ENCODE assay signal across 25 mouse cellular contexts in genomic region chr7:130978545-130978944, GRCm38 (mm10). TPM values are rescaled to one million over a fixed set of nuclear protein-coding genes. Genes with fewer than 3 reads are reported as not detected.
A peak's percentile ranks its signal among the peaks of the same experiment; 100 is the strongest.
DNase-seq lines count a peak whose midpoint lies in the region; ATAC-seq and TF ChIP-seq lines count a peak whose summit lies in the region.
"Had no signal": no experiment of that assay in that cellular context is flagged by ENCODE, and none has a peak within 500 bp of the region (broad histone marks: within the 10 kb centered on the region; RNA-seq: fewer than 3 reads in every experiment).

No protein-coding gene starts in this region.

- H3K4me1 ChIP-seq in forebrain, embryonic 15.5 days = peaks cover 38% of the 10 kb centered on the region
- H3K4me1 ChIP-seq in forebrain, embryonic 11.5 days (replicated peaks; ENCODE audit: control insufficient read depth, insufficient read depth, low read length) = 0 out of 2 replicates have a peak, but pooled peaks cover 2% of the 10 kb centered on the region
- peaks cover 47% of the 10 kb centered on the region for H3K4me1 ChIP-seq in heart, embryonic 12.5 days (replicated peaks)
- H3K4me1 ChIP-seq: megakaryocyte, embryonic 14.5 days had no signal

- no peaks in the 10 kb centered on the region for H3K9me3 ChIP-seq in forebrain, embryonic 15.5 days
- no peaks in the 10 kb centered on the region for H3K9me3 ChIP-seq in forebrain, embryonic 11.5 days (ENCODE audit: control insufficient read depth, low read length)
- H3K9me3 ChIP-seq in heart, embryonic 12.5 days (replicated peaks) = no peaks in the 10 kb centered on the region
- H3K9me3 ChIP-seq: embryonic facial prominence, embryonic 12.5 days; forebrain, embryonic 10.5 days; hindbrain, embryonic 13.5 days; limb, embryonic 12.5 days; lung, embryonic 15.5 days; midbrain, embryonic 13.5 days had no signal

- 69% methylated on average over 1 of the region's 1 CpGs for WGBS in forebrain, embryonic 15.5 days
- WGBS in forebrain, embryonic 11.5 days = 93% methylated on average over 1 of the region's 1 CpGs
- WGBS in heart, embryonic 12.5 days = 38% methylated on average over 1 of the region's 1 CpGs

- H3K27ac ChIP-seq in forebrain, embryonic 15.5 days (replicated peaks) = peak overlapping the region; percentile 15; the same call in 1 of the 2 replicates
- no peak overlapping the region for H3K27ac ChIP-seq in forebrain, embryonic 11.5 days (ENCODE audit: low read depth, low read length)
- peak overlapping the region; percentile 56; the same call in 1 of the 2 replicates for H3K27ac ChIP-seq in heart, embryonic 12.5 days (ENCODE audit: poor library complexity, severe bottlenecking)
- peak overlapping the region; percentile 39; the same call in 1 of the 2 replicates for H3K27ac ChIP-seq in layer of hippocampus, adult 2 months
- H3K27ac ChIP-seq: embryonic facial prominence, embryonic 12.5 days; hindbrain, embryonic 13.5 days; kidney, postnatal 0 days; limb, embryonic 12.5 days; midbrain, embryonic 13.5 days had no signal

- ATAC-seq in forebrain, embryonic 15.5 days (replicated peaks) = no peak
- no peak for ATAC-seq in forebrain, embryonic 11.5 days (replicated peaks; ENCODE audit: low FRiP score)
- no peak for ATAC-seq in heart, embryonic 12.5 days (ENCODE audit: insufficient number of reproducible peaks, low FRiP score)

- intact Hi-C loops in heart, postnatal 36 days (cut with DNase I) = loop anchor here (2.0 kb wide), 1 partner anchor 42 kb away; the partner anchor contains the start of gene Htra1

- no peaks in the 10 kb centered on the region for H3K36me3 ChIP-seq in forebrain, embryonic 15.5 days
- no peaks in the 10 kb centered on the region for H3K36me3 ChIP-seq in forebrain, embryonic 11.5 days (ENCODE audit: control insufficient read depth, insufficient read depth, low read length)
- H3K36me3 ChIP-seq in heart, embryonic 12.5 days = peaks cover 11% of the 10 kb centered on the region; the same call in 1 of the 2 replicates
- H3K36me3 ChIP-seq: embryonic facial prominence, embryonic 12.5 days; forebrain, embryonic 10.5 days; hindbrain, embryonic 13.5 days; limb, embryonic 12.5 days; lung, embryonic 15.5 days; midbrain, embryonic 13.5 days had no signal

- no peak for DNase-seq in forebrain, embryonic 11.5 days (ENCODE audit: low spot score)
- DNase-seq in heart, postnatal 36 days = no peak
- no peak for DNase-seq in layer of hippocampus, adult 2 months (ENCODE audit: low spot score in 2 of 2)
- DNase-seq in layer of hippocampus, postnatal 14 days (ENCODE audit: low spot score in 2 of 2) = no peak
- peak; percentile 30 for DNase-seq in NIH3T3 (ENCODE audit: low read depth)
- DNase-seq: embryo, embryonic 11 days; thymus, postnatal 4 days had no signal

- no peak for TF ChIP-seq CTCF in layer of hippocampus, adult 2 months (conservative IDR thresholded peaks at IDR 0.05)

- H3K4me2 ChIP-seq in forebrain, embryonic 15.5 days (replicated peaks) = no peak overlapping the region
- no peak overlapping the region for H3K4me2 ChIP-seq in forebrain, embryonic 11.5 days (ENCODE audit: low read depth, low read length, severe bottlenecking)
- no peak overlapping the region for H3K4me2 ChIP-seq in heart, embryonic 12.5 days
- H3K4me2 ChIP-seq: embryonic facial prominence, embryonic 12.5 days; hindbrain, embryonic 13.5 days; limb, embryonic 12.5 days; liver, embryonic 11.5 days; lung, embryonic 15.5 days; midbrain, embryonic 13.5 days had no signal

- no peak overlapping the region for H3K9ac ChIP-seq in forebrain, embryonic 15.5 days (replicated peaks)
- no peak overlapping the region for H3K9ac ChIP-seq in forebrain, embryonic 11.5 days (ENCODE audit: low read length)
- H3K9ac ChIP-seq in heart, embryonic 12.5 days = no peak overlapping the region
- H3K9ac ChIP-seq: embryonic facial prominence, embryonic 12.5 days; hindbrain, embryonic 13.5 days; limb, embryonic 12.5 days; lung, embryonic 15.5 days; midbrain, embryonic 13.5 days had no signal

- no peaks in the 10 kb centered on the region for H3K27me3 ChIP-seq in forebrain, embryonic 15.5 days
- H3K27me3 ChIP-seq in forebrain, embryonic 11.5 days (ENCODE audit: control insufficient read depth, insufficient read depth, low read length) = no peaks in the 10 kb centered on the region
- no peaks in the 10 kb centered on the region for H3K27me3 ChIP-seq in heart, embryonic 12.5 days (replicated peaks)
- H3K27me3 ChIP-seq: embryonic facial prominence, embryonic 12.5 days; hindbrain, embryonic 13.5 days; limb, embryonic 12.5 days; lung, embryonic 15.5 days; midbrain, embryonic 13.5 days had no signal

- no peak overlapping the region for H3K4me3 ChIP-seq in forebrain, embryonic 15.5 days
- no peak overlapping the region for H3K4me3 ChIP-seq in forebrain, embryonic 11.5 days (ENCODE audit: low read depth, low read length)
- no peak overlapping the region for H3K4me3 ChIP-seq in heart, embryonic 12.5 days
- H3K4me3 ChIP-seq in layer of hippocampus, adult 2 months = no peak overlapping the region
- H3K4me3 ChIP-seq: embryonic facial prominence, embryonic 12.5 days; forebrain, embryonic 10.5 days; hindbrain, embryonic 13.5 days; limb, embryonic 12.5 days; lung, embryonic 15.5 days; megakaryocyte, embryonic 14.5 days; midbrain, embryonic 13.5 days had no signal

RNA-seq across cellular contexts. Expression of gene Htra1, which starts 42.6 kb away (rescaled TPM):
- polyA plus RNA-seq in forebrain, embryonic 15.5 days (2015; fragmentation: Nextera tagmentation; extraction: Ambion mirVana) = 23.6 and 23.8 TPM in 2 replicates
- 2.7 and 4.2 TPM in 2 replicates for polyA plus RNA-seq in forebrain, embryonic 11.5 days (2014; fragmentation: Nextera tagmentation; extraction: Ambion mirVana)
- polyA plus RNA-seq in heart, embryonic 12.5 days (2016; fragmentation: Nextera tagmentation; extraction: Ambion mirVana) = 72.8 and 75.2 TPM in 2 replicates
- 100 to 1,000 TPM; 120 to 129 TPM for total RNA-seq in heart, postnatal 36 days (2021)
- total RNA-seq in layer of hippocampus, adult 2 months (2021) = 100 to 1,000 TPM; 239 to 255 TPM
- total RNA-seq in layer of hippocampus, postnatal 14 days (2021) = 100 to 1,000 TPM; 304 to 349 TPM
- total RNA-seq: MEL; monocyte, adult 5-6 weeks had no signal

RNA-seq across cellular contexts. Expression of gene Dmbt1, which starts 53.3 kb away (rescaled TPM):
- polyA plus RNA-seq in forebrain, embryonic 15.5 days (2015; fragmentation: Nextera tagmentation; extraction: Ambion mirVana) = not detected in 2 replicates
- polyA plus RNA-seq in forebrain, embryonic 11.5 days (2014; fragmentation: Nextera tagmentation; extraction: Ambion mirVana) = not detected in 2 replicates
- polyA plus RNA-seq in heart, embryonic 12.5 days (2016; fragmentation: Nextera tagmentation; extraction: Ambion mirVana) = 0.37 TPM in 1 of 2 replicates, not detected in the other
- total RNA-seq in heart, postnatal 36 days (2021) = not detected
- total RNA-seq in layer of hippocampus, adult 2 months (2021) = not detected
- total RNA-seq in layer of hippocampus, postnatal 14 days (2021) = not detected
- total RNA-seq: adrenal gland, postnatal 25 days; gastrocnemius, postnatal 36 days; left cerebral cortex, adult 18-20 months; left cerebral cortex, postnatal 14 days; MEL; monocyte, adult 5-6 weeks had no signal
- polyA plus RNA-seq: embryonic facial prominence, embryonic 12.5 days; forebrain, embryonic 10.5 days; hindbrain, embryonic 13.5 days; kidney, postnatal 0 days; limb, embryonic 12.5 days; liver, embryonic 11.5 days; lung, embryonic 15.5 days; midbrain, embryonic 13.5 days; neural tube, embryonic 14.5 days had no signal
